Mouse (Mus musculus) liver, embryonic 14.5 days (tissue): Measurements from ENCODE around the gene Dgat2.

Experiments used
- CTCF ChIP-seq: IDR thresholded peaks from 2 replicates; pipeline ENCODE4 v1.5.1; 2016; ENCODE audit warnings: antibody characterized with exemption, low read depth, control low read depth
- EP300 ChIP-seq: IDR thresholded peaks from 2 replicates; pipeline ENCODE4 v1.6.1; 2016; ENCODE audit warnings: antibody characterized with exemption, low read depth

DNA sequence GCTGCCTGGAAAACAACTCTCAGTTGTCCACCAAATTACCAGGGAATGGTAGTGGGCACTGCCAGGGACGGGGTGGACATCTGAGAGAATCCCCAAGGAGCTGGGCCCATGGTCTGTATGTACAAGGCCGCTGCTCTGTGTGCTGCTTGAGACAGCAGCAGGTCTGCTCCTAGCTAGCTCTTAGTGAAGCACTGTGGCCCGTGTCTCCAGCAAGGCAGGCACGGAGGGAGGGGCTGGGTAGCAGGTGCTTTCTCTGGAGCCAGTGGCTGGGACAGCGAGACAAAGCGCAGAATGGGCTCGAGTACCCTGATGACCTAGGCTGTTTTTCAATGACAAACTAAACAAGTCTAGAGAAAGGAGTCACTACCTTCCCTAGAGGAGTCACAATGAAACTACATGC is 21.5 kb downstream of the Dgat2 start:
- TF ChIP-seq CTCF (no peak), EP300 (no peak)
